Mouse (Mus musculus) T-helper 17 cell (primary cell): Measurements from ENCODE around the gene Kcnh5.

ENCODE experiments used
- in situ Hi-C, 2 experiments: fragments of 300-600 bp; cut with MboI, MseI; formaldehyde crosslinking; loops; 1 replicate in 1 of 2; 2 replicates in 1 of 2; pipeline ENCODE4 v1.15.1; 2025; ENCODE audit warnings: high pct_unique_total_duplicates in 2 of 2

Kcnh5 gene

DNA sequence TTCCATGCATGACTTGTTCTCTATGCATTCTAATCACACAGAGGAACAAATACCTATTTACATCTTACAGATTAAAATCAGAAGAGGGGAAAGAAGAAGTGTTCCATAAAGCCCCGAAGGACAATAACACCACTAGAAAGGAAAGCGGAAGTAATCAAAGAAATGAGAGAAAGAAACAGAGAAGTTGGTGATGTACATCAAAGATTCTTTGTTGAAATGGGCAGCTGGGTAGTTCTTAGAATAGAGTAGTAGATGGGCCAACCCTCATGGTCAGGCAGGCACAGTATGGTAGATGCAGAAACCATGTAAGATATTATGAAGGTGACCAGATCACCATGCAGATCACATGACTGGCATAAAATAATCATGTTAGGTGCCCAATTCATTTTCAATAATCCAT, 210.9 kb downstream of the Kcnh5 start:
- in situ Hi-C loops, result no loop called here

DNA sequence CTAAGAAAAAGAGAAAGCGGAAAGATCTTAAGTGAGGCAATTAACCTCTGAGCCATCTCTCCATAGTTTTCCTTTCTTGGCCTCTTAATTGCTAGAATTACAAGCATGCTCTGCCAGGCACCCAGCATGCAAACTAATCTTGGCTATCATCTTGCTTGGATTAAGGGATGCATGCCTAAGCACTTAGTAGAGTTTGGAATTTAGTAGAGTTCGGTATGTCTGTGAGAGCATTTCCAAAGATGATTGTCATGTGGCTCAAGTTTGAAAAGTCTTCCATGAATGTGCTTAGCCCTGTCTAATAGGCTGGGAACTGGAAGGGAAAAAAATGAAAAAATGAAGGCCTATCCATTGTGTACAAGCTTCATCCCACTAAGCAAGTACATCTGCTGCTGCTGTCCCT, 224.5 kb downstream of the Kcnh5 start:
- in situ Hi-C loops, result no loop called here

DNA sequence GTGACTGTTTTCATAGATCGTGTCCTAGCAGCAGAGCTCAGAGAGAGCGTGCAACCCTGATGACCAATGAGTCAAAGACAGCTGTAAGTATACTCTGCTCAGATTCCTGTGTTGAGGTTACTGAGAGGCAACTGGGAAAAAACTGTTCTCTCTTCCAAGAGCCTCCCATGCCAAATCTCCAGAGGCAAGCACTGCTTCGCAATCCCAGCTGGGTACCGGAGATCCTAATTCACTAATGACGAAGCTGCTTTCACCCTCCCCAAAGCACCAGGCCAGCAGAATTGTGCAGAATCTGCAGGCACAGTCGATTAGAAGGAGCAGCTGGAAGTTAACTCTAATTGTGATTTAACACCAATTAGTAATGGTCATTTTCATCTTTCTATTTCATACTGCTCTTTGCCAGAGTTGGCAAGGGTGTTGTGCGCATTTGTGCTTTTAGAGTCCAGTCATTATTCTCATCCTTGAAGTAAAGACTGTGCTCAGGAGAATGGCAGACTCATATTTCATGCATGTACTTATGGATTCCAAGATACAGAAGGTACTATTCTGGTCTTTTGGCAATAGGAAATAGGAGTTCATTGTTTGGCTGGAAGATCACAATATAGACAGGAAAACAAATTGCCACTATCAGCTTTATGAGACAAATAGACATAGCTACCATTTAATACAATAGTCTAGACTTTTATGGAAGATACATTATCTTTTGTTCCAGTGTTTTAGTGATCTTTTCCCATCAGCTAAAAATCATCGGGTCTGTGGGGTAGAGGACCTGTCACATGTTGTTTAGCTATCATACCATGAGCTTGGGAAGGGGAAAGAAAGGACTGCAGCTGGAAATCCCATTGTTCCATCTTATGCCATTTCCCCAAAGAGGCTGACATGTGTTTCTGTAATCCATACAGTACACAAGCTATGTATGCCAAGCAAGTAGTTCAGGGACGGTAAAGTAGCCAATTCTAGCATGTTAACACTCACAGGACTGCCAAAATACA, 225.7 kb downstream of the Kcnh5 start:
- in situ Hi-C loops, result no loop called here

DNA sequence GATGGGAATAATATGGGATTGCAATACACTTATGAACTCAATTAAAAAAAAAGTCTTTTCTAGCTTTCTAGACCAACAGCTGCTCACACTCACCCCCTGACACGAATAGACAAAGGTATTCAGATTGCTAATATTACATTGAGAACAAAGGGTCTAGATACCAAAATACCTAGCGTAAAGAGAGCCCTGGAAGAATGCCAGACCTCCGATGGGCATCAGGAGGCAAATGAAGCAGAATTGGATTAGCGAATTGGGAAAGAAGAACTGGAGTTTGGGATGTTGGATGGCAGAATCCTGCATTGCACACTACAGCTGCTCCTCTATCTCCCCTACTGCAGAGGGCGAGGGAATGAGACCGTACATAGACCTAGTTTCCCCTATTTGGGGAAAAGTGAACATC, 275.8 kb downstream of the Kcnh5 start:
- in situ Hi-C loops, result loop anchor here in 1 of 2 experiments (5.0 kb wide), 1 partner anchor 74 kb away; no protein-coding TSS in a partner anchor

DNA sequence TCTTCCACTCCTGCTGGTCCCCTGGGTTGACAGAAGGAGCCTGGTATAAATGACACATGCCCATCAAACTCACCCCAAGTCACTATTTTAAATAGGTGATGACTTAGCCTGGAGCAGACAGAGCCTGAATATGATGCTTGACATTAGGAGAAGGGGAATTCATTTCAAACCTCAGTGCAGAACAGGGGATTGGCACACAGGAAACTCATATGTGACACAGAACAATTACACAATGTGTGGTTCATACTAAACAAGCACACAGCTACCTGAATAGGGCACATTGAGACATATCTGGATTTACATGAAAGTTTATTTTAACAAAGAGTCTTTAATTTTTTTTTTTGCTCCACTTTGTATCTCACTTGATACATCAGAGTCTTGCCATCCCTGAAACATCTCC, 276.4 kb downstream of the Kcnh5 start:
- in situ Hi-C loops, result loop anchor here in 1 of 2 experiments (5.0 kb wide), 1 partner anchor 73 kb away; no protein-coding TSS in a partner anchor

DNA sequence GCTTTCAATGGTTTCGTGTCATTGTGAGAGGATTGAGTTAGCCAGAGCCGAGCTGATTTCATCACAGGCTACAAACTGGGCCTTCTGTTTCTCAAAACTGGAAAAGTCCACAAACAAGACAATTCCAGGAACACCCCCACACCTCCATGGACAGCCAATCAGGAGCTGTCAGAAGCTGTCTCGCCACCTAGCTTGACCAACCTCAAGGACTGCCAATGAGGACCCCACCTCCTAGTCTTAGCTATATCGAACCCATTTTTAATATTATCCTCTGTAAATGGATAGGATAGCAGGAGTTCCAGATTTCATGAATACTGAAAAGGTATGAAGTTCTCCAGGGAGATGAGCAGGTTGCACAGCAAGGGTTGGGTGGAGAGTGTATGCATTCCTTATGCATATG, 278.1 kb downstream of the Kcnh5 start:
- in situ Hi-C loops, result loop anchor here in 1 of 2 experiments (10.0 to 25.0 kb wide), 3 partner anchors 386 to 1037 kb away; no protein-coding TSS in a partner anchor

DNA sequence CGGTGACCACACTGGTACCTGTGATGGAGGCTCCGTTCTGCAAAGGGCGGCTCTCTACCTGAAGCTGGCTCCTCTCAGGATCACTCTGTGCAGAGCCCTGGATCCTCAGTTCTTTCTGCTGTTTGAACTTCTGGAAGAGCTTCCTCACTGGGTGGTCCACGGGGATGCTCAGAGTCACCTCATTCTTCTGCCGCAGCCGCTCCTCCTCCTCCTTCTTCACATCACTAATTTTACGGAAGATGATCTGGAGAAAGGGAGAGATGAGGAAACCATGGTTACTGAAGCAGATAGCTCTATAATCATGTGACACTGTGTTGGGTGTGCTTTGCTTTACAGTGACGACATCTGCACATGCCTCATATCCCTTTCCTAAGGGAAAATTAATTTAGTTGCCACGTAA, 278.9 kb downstream of the Kcnh5 start:
- in situ Hi-C loops, result loop anchor here in 1 of 2 experiments (10.0 to 25.0 kb wide), 3 partner anchors 387 to 1036 kb away; no protein-coding TSS in a partner anchor

DNA sequence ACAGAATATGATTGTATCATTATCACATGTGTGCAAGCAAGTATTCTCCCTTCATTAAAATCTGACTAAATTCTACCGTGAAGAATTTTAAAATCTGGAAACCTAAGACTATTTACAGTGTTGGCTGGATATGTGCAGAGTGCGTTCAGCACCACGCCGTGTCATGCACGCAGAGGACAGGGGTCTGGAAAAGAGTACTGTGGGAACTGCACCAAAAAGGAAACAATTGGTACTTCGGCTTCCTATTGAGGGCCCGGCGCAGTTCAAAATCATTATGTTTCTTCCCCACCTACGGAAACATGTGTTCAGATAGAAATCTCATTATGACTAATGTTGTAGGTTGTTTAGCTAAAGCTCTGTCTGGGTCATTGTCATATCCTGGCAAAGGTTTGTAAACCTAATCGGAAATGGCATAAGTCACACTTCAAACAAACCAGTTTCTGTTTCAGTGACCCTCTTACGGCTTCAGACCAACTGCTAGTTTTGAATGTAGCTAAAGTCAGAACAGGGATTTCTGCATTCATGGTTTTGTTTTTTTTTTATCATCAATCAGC, 282.2 kb downstream of the Kcnh5 start:
- in situ Hi-C loops, result loop anchor here in 1 of 2 experiments (5.0 to 25.0 kb wide), 4 partner anchors 88 to 1033 kb away; no protein-coding TSS in a partner anchor

DNA sequence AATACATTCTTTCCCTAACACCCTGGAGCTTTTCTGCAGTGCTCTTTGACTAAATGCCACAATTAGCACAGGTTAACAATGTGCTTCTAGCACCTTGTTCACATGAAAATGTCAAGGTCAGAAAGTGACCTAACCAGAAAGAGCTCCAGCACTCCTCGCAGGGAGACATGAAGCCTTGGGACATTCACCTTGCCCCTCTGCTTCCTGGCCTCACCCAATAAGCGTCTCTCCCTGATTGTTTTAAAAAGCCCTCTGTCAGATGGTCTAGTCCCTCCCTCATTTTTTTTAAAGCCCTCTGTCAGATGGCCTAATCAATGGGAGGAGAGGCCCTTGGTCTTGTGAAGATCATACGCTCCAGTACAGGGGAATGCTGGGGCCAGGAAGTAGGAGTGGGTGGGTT, 287.7 kb downstream of the Kcnh5 start:
- in situ Hi-C loops, result loop anchor here in 1 of 2 experiments (25.0 kb wide), 1 partner anchor 1027 kb away; no protein-coding TSS in a partner anchor

DNA sequence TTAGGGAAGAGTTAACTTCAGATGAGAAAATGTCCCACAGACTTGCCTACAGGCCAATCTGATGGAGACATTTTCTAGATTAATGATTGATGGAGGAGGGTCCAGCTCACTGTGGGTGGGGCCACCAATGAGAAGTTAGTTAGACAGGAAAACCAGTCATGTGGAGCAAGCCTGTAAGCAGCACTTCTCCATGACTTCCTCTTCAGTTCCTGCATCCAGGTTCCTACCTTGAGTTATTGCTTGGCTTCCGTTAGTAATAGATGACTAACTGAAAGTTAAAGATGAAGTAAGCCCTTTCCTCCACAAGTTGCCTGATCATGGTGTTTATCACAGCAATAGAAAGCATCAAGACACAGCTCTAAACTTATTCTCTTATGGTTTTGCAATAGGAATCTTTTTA, 290.1 kb downstream of the Kcnh5 start:
- in situ Hi-C loops, result loop anchor here in 1 of 2 experiments (25.0 kb wide), 1 partner anchor 1025 kb away; no protein-coding TSS in a partner anchor

DNA sequence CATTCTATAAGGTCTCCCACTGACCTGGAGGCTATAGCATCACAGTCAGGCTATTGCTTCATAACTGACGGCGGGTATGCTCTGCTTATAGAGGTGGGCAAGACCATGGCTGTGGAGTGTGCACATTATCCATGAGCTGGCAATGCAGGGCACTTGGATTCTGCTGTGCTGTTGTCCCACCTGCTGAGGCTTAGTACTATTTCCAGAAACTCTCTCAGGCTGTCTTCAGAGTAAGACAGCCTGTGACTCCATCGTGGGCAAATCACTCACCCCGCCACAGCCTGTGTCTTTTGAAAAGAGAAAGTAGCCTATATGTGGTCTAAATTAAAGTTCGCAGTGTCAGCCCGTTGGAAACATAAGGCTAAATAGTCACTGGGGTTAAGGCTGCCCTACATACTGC, 295.8 kb downstream of the Kcnh5 start:
- in situ Hi-C loops, result loop anchor here in 1 of 2 experiments (25.0 kb wide), 1 partner anchor 1019 kb away; no protein-coding TSS in a partner anchor

DNA sequence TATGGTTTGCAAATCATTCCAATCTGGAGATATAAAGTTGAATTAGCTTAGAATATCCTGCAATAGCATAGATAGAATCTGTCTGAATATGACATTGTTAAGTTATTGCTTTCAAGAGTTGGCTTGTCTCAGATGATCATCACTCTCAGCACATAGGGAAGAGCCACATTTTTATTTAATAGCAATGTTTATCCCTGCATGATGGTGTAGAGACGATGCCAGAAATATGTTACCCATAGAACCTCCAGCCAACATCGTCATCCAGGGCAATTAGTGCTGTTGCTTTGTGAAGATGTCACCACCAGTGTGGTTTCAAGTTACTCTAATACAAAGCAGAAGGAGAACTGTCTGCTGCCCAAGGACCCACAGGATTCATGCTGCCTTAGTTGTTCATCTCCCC, 321.5 kb downstream of the Kcnh5 start:
- in situ Hi-C loops, result no loop called here

DNA sequence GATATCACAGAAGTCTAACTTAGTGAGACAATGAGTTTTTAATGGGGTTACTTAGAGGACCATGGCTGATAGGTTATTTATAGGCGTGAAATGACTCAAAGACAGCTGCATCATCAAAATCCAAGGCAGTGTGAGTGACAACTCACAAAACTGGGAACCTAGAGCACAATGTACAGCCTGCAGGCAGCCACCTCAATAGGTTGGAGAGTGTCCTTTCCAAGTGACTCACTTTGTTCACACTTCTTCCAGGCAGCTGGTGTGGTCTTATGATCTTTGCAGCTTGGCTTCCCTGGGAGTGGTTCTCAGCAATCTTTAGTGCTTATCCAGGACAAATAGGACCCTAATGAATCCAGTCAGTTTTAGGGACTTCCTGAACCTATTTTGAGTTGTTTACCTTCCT, 322.9 kb downstream of the Kcnh5 start:
- in situ Hi-C loops, result no loop called here

DNA sequence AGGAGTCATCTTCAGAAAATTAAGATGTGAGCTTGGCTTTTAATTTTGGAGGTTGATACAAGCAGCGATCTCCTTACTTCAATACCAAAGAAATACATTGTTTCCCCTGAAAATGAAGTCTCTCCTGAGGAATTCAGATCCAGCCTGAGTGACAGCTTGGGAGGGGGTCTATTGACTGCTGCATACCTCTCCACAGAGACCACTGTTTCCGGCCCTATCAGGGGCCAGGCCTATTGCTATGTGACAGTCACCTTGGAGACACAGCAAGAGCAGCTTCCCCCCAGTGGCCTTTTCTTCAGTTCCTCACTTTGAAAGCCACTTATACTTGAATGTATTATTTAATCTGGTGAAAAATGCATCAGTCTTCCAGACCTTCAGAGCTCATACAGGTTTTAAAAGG, 326.8 kb downstream of the Kcnh5 start:
- in situ Hi-C loops, result no loop called here

DNA sequence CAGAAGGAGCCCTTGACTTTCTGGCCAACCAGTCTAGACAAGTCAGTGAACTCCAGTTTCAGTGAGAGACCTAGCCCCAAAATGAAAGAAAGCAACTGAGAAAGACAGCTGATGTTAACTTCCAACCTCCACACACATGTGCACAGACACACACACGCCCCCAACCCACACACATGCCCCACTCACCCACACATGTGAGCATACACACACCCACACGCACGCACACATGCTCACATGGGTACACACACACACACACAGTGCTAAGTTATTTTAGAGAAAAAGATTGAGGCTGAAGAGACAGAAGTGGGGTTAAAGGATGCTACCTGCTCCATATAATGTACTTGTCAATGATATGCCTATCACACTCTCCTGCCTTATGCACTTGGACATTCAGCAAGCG, 327.2 kb downstream of the Kcnh5 start:
- in situ Hi-C loops, result no loop called here

DNA sequence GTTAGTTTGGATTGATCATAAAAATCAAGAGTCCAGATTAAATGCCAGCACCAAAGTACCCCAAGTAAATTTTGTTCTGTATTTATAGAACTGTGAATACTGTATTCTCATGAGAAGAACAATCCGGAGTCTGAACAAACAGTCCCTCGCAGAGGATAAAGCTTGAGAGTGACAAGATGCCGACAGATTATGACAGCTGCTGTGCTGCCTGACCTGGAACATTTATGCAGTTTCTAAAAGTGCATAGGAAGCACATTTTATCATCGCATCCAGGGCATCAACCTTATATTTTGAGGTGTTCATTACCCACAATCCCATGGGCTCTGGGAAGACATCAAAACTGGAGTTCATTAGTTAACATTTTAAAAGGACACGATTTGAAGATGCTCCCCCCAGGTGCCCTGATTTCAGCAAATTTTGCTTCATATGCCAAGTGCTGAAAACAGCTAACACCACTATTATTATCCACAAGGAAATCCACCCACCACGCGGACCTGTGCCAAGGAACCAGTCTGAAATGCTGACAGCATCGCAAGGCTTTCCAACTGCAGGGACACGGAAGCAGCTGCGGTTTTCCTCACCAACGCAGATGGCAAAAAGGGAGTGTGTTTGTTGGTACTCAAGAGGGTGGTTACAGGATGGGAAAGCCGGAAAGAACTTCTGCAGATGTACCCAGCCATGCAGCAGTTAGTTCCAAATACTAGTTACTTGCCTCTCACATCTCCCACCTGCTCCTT, 328.4 kb downstream of the Kcnh5 start:
- in situ Hi-C loops, result no loop called here
